Mouse (Mus musculus) embryonic facial prominence, embryonic 11.5 days (tissue): ENCODE measurements around the gene Dmrt2. TPM values are rescaled to one million over a fixed set of nuclear protein-coding genes. Genes with fewer than 3 reads are reported as not detected.
A peak's percentile ranks its signal among the peaks of the same experiment; 100 is the strongest.

Source experiments
- ATAC-seq: fragments of 200-750 bp; cut with Nextera tagmentation; replicated peaks from 2 replicates; pipeline ENCODE4 v1.8.0; 2017; ENCODE audit warnings: low read depth; ENCODE audit not compliant: insufficient number of reproducible peaks, low FRiP score, low TSS enrichment
- DNase-seq: peaks from one replicate; pipeline ENCODE4 v3.0.0-alpha.2; 2015; ENCODE audit warnings: low spot score
- H3K27ac ChIP-seq: fragments of 300-500 bp; sonication (generic); replicated peaks from 2 replicates; pipeline ENCODE4 v1.5.1; 2014; ENCODE audit warnings: mild to moderate bottlenecking, low read depth, low read length, control low read depth
- H3K27me3 ChIP-seq: fragments of 300-500 bp; sonication (generic); 2 replicates; pipeline ENCODE4 v1.6.1; 2014; ENCODE audit warnings: mild to moderate bottlenecking, low read length, moderate library complexity, mixed read lengths; ENCODE audit not compliant: control insufficient read depth, insufficient read depth
- H3K36me3 ChIP-seq: fragments of 300-500 bp; sonication (generic); replicated peaks from 2 replicates; pipeline ENCODE4 v1.6.1; 2014; ENCODE audit warnings: low read depth, mild to moderate bottlenecking, low read length, moderate library complexity, mixed read lengths; ENCODE audit not compliant: control insufficient read depth, insufficient read depth
- H3K4me1 ChIP-seq: fragments of 300-500 bp; sonication (generic); 2 replicates; pipeline ENCODE4 v1.6.1; 2014; ENCODE audit warnings: low read length, mixed read lengths; ENCODE audit not compliant: control insufficient read depth, insufficient read depth
- H3K4me2 ChIP-seq: fragments of 300-500 bp; sonication (generic); 2 replicates; pipeline ENCODE4 v1.6.1; 2014; ENCODE audit warnings: low read depth, mild to moderate bottlenecking, control low read depth, low read length, moderate library complexity
- H3K4me3 ChIP-seq: fragments of 300-500 bp; sonication (generic); 2 replicates; pipeline ENCODE4 v1.5.1; 2014; ENCODE audit warnings: low read depth, low read length, control low read depth
- H3K9ac ChIP-seq: fragments of 300-500 bp; sonication (generic); replicated peaks from 2 replicates; pipeline ENCODE4 v1.6.1; 2014; ENCODE audit warnings: mild to moderate bottlenecking, control low read depth, low read length
- H3K9me3 ChIP-seq: fragments of 300-500 bp; sonication (generic); replicated peaks from 2 replicates; pipeline ENCODE4 v1.6.1; 2016; ENCODE audit warnings: mild to moderate bottlenecking, low read length, inconsistent platforms, mixed read lengths; ENCODE audit not compliant: control insufficient read depth
- WGBS: fragments of 180-500 bp; shearing (Covaris S2); extraction: QIAGEN DNeasy Blood & Tissue Kit; methylation state at CpG from one replicate; pipeline ENCODE4 v1.1.7; 2014; 5-methylcytosine and 5-hydroxymethylcytosine counted together
- polyA plus RNA-seq: library from polyadenylated mRNA; unstranded; fragments of >200 nt; fragmentation: Nextera tagmentation; extraction: Ambion mirVana; gene quantifications from 2 replicates; pipeline ENCODE4 v1.2.1, GENCODE M21; 2014

Gene Dmrt2
- polyA plus RNA-seq = 6.1 and 7.4 TPM in 2 replicates

- Histone ChIP-seq H3K9ac (peak within 1 kb of the TSS; percentile 43), H3K36me3 (no peaks in the 10 kb centered on the region), H3K4me3 (peak within 1 kb of the TSS; percentile 34), H3K27me3 (peaks cover 76% of the 10 kb centered on the region), H3K27ac (no peak within 1 kb of the TSS), H3K4me1 (peaks cover 10% of the 10 kb centered on the region), H3K9me3 (no peaks in the 10 kb centered on the region), H3K4me2 (peak within 1 kb of the TSS; percentile 68)
- peak; percentile 98 for ATAC-seq
- peak; percentile 92 for DNase-seq
- under 1% methylated on average over 44 of the region's 44 CpGs for WGBS
Measured at GRCm38 (mm10) chr19:25672101-25672950, at the start of gene Dmrt2. Gene Dmrt2 (plus strand): TSS chr19:25672411.

GRCm38 (mm10) chr19:25628490-25628889 lies 43.7 kb upstream of the Dmrt2 start:
- DNase-seq (peak; percentile 84), ATAC-seq (no peak)
- Histone ChIP-seq H3K27ac (no peak overlapping the region), H3K36me3 (no peaks in the 10 kb centered on the region), H3K4me1 (no peaks in the 10 kb centered on the region), H3K9me3 (no peaks in the 10 kb centered on the region), H3K27me3 (peaks cover 31% of the 10 kb centered on the region), H3K9ac (no peak overlapping the region), H3K4me2 (no peak overlapping the region), H3K4me3 (no peak overlapping the region)
- WGBS = 12% methylated on average over 9 of the region's 9 CpGs

- ATAC-seq (no peak), DNase-seq (no peak)
- no peak overlapping the region for H3K4me2 ChIP-seq
- H3K4me1 ChIP-seq = no peaks in the 10 kb centered on the region
- no peak overlapping the region for H3K9ac ChIP-seq
- no peaks in the 10 kb centered on the region for H3K36me3 ChIP-seq
- no peaks in the 10 kb centered on the region for H3K9me3 ChIP-seq
- no peak overlapping the region for H3K4me3 ChIP-seq
- 83% methylated on average over 5 of the region's 5 CpGs for WGBS
- no peaks in the 10 kb centered on the region; the same call in 1 of the 2 replicates for H3K27me3 ChIP-seq
- H3K27ac ChIP-seq = no peak overlapping the region
Measured at GRCm38 (mm10) chr19:25635119-25635518, 37.1 kb upstream of the Dmrt2 start.

GRCm38 (mm10) chr19:25635622-25636244 lies 36.5 kb upstream of the Dmrt2 start:
- WGBS = 18% methylated on average over 22 of the region's 22 CpGs
- Histone ChIP-seq H3K4me2 (peak overlapping the region; percentile 43), H3K36me3 (no peaks in the 10 kb centered on the region), H3K4me3 (peak overlapping the region; percentile 26; the same call in 1 of the 2 replicates), H3K4me1 (no peaks in the 10 kb centered on the region), H3K9ac (peak overlapping the region; percentile 48), H3K27ac (no peak overlapping the region), H3K27me3 (no peaks in the 10 kb centered on the region; the same call in 1 of the 2 replicates), H3K9me3 (no peaks in the 10 kb centered on the region)
- peak; percentile 90 for DNase-seq
- peak; percentile 57 for ATAC-seq

GRCm38 (mm10) chr19:25638766-25639361 lies 33.3 kb upstream of the Dmrt2 start:
- Histone ChIP-seq H3K27ac (no peak overlapping the region), H3K27me3 (no peaks in the 10 kb centered on the region; the same call in 1 of the 2 replicates), H3K9me3 (no peaks in the 10 kb centered on the region), H3K4me2 (no peak overlapping the region), H3K9ac (no peak overlapping the region), H3K4me3 (no peak overlapping the region), H3K4me1 (no peaks in the 10 kb centered on the region), H3K36me3 (no peaks in the 10 kb centered on the region)
- WGBS = 73% methylated on average over 11 of the region's 11 CpGs
- DNase-seq (no peak), ATAC-seq (no peak)

- no peak for ATAC-seq
- H3K4me3 ChIP-seq = no peak overlapping the region
- no peak overlapping the region for H3K4me2 ChIP-seq
- H3K36me3 ChIP-seq = no peaks in the 10 kb centered on the region
- no peaks in the 10 kb centered on the region for H3K9me3 ChIP-seq
- H3K4me1 ChIP-seq = no peaks in the 10 kb centered on the region
- no peak overlapping the region for H3K9ac ChIP-seq
- no peak overlapping the region for H3K27ac ChIP-seq
- no peaks in the 10 kb centered on the region; the same call in 1 of the 2 replicates for H3K27me3 ChIP-seq
- 87% methylated on average over 6 of the region's 6 CpGs for WGBS
- DNase-seq = no peak
Measured at GRCm38 (mm10) chr19:25641786-25642185, 30.4 kb upstream of the Dmrt2 start.

- no peak for DNase-seq
- no peak overlapping the region for H3K27ac ChIP-seq
- H3K9ac ChIP-seq = no peak overlapping the region
Measured at GRCm38 (mm10) chr19:25647136-25647535, 25.1 kb upstream of the Dmrt2 start.

More at GRCm38 (mm10) chr19:25647136-25647535, 25.1 kb upstream of the Dmrt2 start:
- H3K4me2 ChIP-seq = no peak overlapping the region
- no peaks in the 10 kb centered on the region for H3K27me3 ChIP-seq
- H3K36me3 ChIP-seq = no peaks in the 10 kb centered on the region
- no peak for ATAC-seq
- no peaks in the 10 kb centered on the region for H3K9me3 ChIP-seq
- 53% methylated on average over 3 of the region's 3 CpGs for WGBS
- no peaks in the 10 kb centered on the region for H3K4me1 ChIP-seq
- H3K4me3 ChIP-seq = no peak overlapping the region
